Mouse (Mus musculus) olfactory bulb, adult 2 months (tissue): ENCODE data around the gene Fgfr2.
"Not testable (repeated sequence)": the region's sequence is repeated elsewhere in the genome, so short reads cannot be mapped to it uniquely, and the experiment has no call there.

ENCODE experiments used
- CTCF ChIP-seq: fragments of 200-500 bp; IDR thresholded peaks from 2 replicates; pipeline ENCODE4 v1.5.1; 2012; ENCODE audit warnings: low read depth, mild to moderate bottlenecking, low read length, moderate library complexity; ENCODE audit not compliant: insufficient read depth
- POLR2A ChIP-seq: fragments of 200-500 bp; IDR thresholded peaks from 2 replicates; pipeline ENCODE4 v1.6.1; 2012; ENCODE audit warnings: mild to moderate bottlenecking, low read depth, low read length, moderate library complexity; ENCODE audit not compliant: insufficient read depth

DNA sequence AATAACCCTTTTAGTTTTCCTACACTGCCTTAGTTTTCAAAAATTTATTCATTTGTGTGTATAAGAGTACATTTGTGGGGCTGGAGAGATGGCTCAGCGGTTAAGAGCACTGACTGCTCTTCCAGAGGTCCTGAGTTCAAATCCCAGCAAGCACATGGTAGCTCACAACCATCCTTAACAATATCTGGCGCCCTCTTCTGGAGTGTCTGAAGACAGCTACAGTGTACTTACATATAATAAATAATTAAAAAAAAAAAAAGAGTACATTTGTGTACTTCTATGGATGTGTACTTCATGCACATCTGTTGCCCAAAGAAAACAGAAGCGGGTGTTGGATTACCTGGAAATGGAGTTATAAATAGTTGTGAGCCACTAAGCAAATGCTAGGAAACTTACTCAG is 2644.1 kb downstream of the Fgfr2 start:
- not testable (repeated sequence) for TF ChIP-seq POLR2A, CTCF
